Mouse (Mus musculus) cerebellum, adult 8-10 months (tissue): ENCODE data around the gene Aamp.

Experiments
- DNase-seq: peaks from one replicate; pipeline ENCODE4 v3.0.0; 2022

Gene Aamp

DNA sequence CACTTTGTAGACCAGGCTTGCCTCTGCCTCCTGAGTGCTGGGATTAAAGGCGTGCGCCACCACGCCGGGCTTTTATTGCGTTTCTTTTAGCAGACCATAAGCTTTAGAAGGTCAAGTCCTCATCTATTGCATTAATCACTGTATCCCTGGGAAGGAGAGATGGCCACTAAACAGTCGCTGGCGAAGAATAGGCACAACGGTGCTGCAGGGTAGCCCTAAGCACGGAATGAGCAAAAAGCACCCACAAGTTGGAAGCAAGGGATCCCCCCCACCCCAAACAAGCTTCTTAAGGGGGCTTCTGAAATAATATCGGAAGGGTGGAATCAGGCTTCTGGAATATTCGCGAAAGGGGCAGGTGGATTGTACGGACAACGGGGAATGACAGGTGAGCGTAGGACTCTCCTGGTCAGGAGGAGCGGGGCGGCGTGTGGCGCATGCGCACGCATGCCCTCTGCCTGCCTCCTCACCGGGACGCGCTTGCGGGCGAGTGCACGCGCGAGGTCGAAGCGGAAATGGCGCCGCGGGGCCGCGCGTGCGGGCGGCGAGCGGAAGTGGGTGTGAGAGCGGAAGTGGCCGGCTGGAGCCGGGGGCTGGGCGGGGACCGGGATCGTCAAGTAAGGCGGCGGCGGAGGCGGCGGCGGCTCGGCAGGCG lies 48.5 kb downstream of the Aamp start, which contains the start of gene Arpc2:
Gene Arpc2 (plus strand): TSS at position 147 of the 652 bp plus-strand sequence.
- DNase-seq: peak; percentile 96

GRCm38 (mm10) chr1:74230992-74231391 lies 53.5 kb downstream of the Aamp start:
- DNase-seq: no peak

- no peak for DNase-seq
These were observed 54.6 kb downstream of the Aamp start for GRCm38 (mm10) chr1:74229942-74230341.
